Mouse (Mus musculus): ENCODE data around the gene Defa25. TPM values are rescaled to one million over a fixed set of nuclear protein-coding genes. Genes with fewer than 3 reads are reported as not detected.
"Not testable (repeated sequence)": the region's sequence is repeated elsewhere in the genome, so short reads cannot be mapped to it uniquely, and the experiment has no call there.

Gene Defa25
- polyA plus RNA-seq (2014; fragmentation: Nextera tagmentation; extraction: Ambion mirVana): not detected in 2 replicates

- H3K9me3 ChIP-seq (ENCODE audit: control insufficient read depth, low read length); DNase-seq (ENCODE audit: low spot score); H3K4me1 ChIP-seq (ENCODE audit: control insufficient read depth, insufficient read depth, low read length); H3K4me3 ChIP-seq (ENCODE audit: low read depth, low read length); H3K36me3 ChIP-seq (ENCODE audit: control insufficient read depth, insufficient read depth, low read length); H3K27ac ChIP-seq (ENCODE audit: low read depth, low read length); H3K4me2 ChIP-seq (ENCODE audit: low read depth); H3K9ac ChIP-seq (ENCODE audit: low read length); ATAC-seq (ENCODE audit: insufficient read depth, low FRiP score, low TSS enrichment); H3K27me3 ChIP-seq (ENCODE audit: control insufficient read depth, insufficient read depth, low read length): not testable (repeated sequence)
Observed at GRCm38 (mm10) chr8:21084142-21084541, at the start of gene Defa25. Defa25 (plus strand) TSS chr8:21084442.

GRCm38 (mm10) chr8:21054747-21055146, 29.5 kb upstream of the Defa25 start, which contains the start of gene Defa23:
Defa23 (plus strand) TSS chr8:21055047.
- not testable (repeated sequence) for H3K4me2 ChIP-seq (ENCODE audit: low read depth); H3K4me3 ChIP-seq (ENCODE audit: low read depth, low read length); H3K9me3 ChIP-seq (ENCODE audit: control insufficient read depth, low read length); H3K9ac ChIP-seq (ENCODE audit: low read length); DNase-seq (ENCODE audit: low spot score); H3K36me3 ChIP-seq (ENCODE audit: control insufficient read depth, insufficient read depth, low read length); H3K27me3 ChIP-seq (ENCODE audit: control insufficient read depth, insufficient read depth, low read length); ATAC-seq (ENCODE audit: insufficient read depth, low FRiP score, low TSS enrichment); H3K4me1 ChIP-seq (ENCODE audit: control insufficient read depth, insufficient read depth, low read length); H3K27ac ChIP-seq (ENCODE audit: low read depth, low read length)
- no CpG with 5 or more reads among the region's 1 CpGs for WGBS

- H3K4me2 ChIP-seq (ENCODE audit: low read depth); H3K36me3 ChIP-seq (ENCODE audit: control insufficient read depth, insufficient read depth, low read length); H3K27ac ChIP-seq (ENCODE audit: low read depth, low read length); H3K4me3 ChIP-seq (ENCODE audit: low read depth, low read length); H3K27me3 ChIP-seq (ENCODE audit: control insufficient read depth, insufficient read depth, low read length); ATAC-seq (ENCODE audit: insufficient read depth, low FRiP score, low TSS enrichment); DNase-seq (ENCODE audit: low spot score); H3K9me3 ChIP-seq (ENCODE audit: control insufficient read depth, low read length); H3K4me1 ChIP-seq (ENCODE audit: control insufficient read depth, insufficient read depth, low read length); H3K9ac ChIP-seq (ENCODE audit: low read length): not testable (repeated sequence)
- WGBS: 68% methylated on average over 1 of the region's 1 CpGs
Observed at GRCm38 (mm10) chr8:21064738-21065137, 19.5 kb upstream of the Defa25 start, which contains the start of gene Defa35. Defa35 (plus strand) TSS chr8:21065038.

- no peak for ATAC-seq (ENCODE audit: insufficient read depth, low FRiP score, low TSS enrichment)
- Histone ChIP-seq H3K4me3 (ENCODE audit: low read depth, low read length) (no peak overlapping the region), H3K9me3 (ENCODE audit: control insufficient read depth, low read length) (no peaks in the 10 kb centered on the region), H3K4me2 (ENCODE audit: low read depth) (no peak overlapping the region), H3K4me1 (ENCODE audit: control insufficient read depth, insufficient read depth, low read length) (no peaks in the 10 kb centered on the region), H3K27me3 (ENCODE audit: control insufficient read depth, insufficient read depth, low read length) (no peaks in the 10 kb centered on the region), H3K36me3 (ENCODE audit: control insufficient read depth, insufficient read depth, low read length) (no peaks in the 10 kb centered on the region), H3K9ac (ENCODE audit: low read length) (no peak overlapping the region), H3K27ac (ENCODE audit: low read depth, low read length) (no peak overlapping the region)
- no peak for DNase-seq (ENCODE audit: low spot score)
- WGBS: 37% methylated on average over 4 of the region's 4 CpGs
Observed at GRCm38 (mm10) chr8:21093106-21093505, 8.9 kb downstream of the Defa25 start.

GRCm38 (mm10) chr8:21095950-21096349, 11.7 kb downstream of the Defa25 start, which contains the start of gene Gm14851:
Gm14851 (minus strand) TSS chr8:21096050.
- DNase-seq (ENCODE audit: low spot score); H3K36me3 ChIP-seq (ENCODE audit: control insufficient read depth, insufficient read depth, low read length); H3K9me3 ChIP-seq (ENCODE audit: control insufficient read depth, low read length); H3K9ac ChIP-seq (ENCODE audit: low read length); H3K27me3 ChIP-seq (ENCODE audit: control insufficient read depth, insufficient read depth, low read length); H3K4me1 ChIP-seq (ENCODE audit: control insufficient read depth, insufficient read depth, low read length); H3K4me3 ChIP-seq (ENCODE audit: low read depth, low read length); H3K27ac ChIP-seq (ENCODE audit: low read depth, low read length); ATAC-seq (ENCODE audit: insufficient read depth, low FRiP score, low TSS enrichment); H3K4me2 ChIP-seq (ENCODE audit: low read depth): not testable (repeated sequence)
- no CpG with 5 or more reads among the region's 2 CpGs for WGBS

- H3K4me3 ChIP-seq (ENCODE audit: low read depth, low read length); ATAC-seq (ENCODE audit: insufficient read depth, low FRiP score, low TSS enrichment); H3K36me3 ChIP-seq (ENCODE audit: control insufficient read depth, insufficient read depth, low read length); H3K27ac ChIP-seq (ENCODE audit: low read depth, low read length); H3K27me3 ChIP-seq (ENCODE audit: control insufficient read depth, insufficient read depth, low read length); H3K4me2 ChIP-seq (ENCODE audit: low read depth); DNase-seq (ENCODE audit: low spot score); H3K9me3 ChIP-seq (ENCODE audit: control insufficient read depth, low read length); H3K4me1 ChIP-seq (ENCODE audit: control insufficient read depth, insufficient read depth, low read length); H3K9ac ChIP-seq (ENCODE audit: low read length): not testable (repeated sequence)
- WGBS: 53% methylated on average over 3 of the region's 3 CpGs
Observed at GRCm38 (mm10) chr8:21134342-21134741, 50.1 kb downstream of the Defa25 start, which contains the start of gene Defa30. Defa30 (plus strand) TSS chr8:21134642.

Other genes with a start within 250 kb of the Defa25 start
- gene Defb33, start 191.8 kb upstream of the Defa25 start, polyA plus RNA-seq (2014; fragmentation: Nextera tagmentation; extraction: Ambion mirVana): not detected in 2 replicates
- gene Gm15056, start 181.8 kb upstream of the Defa25 start, polyA plus RNA-seq (2014; fragmentation: Nextera tagmentation; extraction: Ambion mirVana): not detected in 2 replicates
- not detected in 2 replicates for gene Gm6040, start 162.4 kb upstream of the Defa25 start, polyA plus RNA-seq (2014; fragmentation: Nextera tagmentation; extraction: Ambion mirVana)
- gene AY761185, start 139.7 kb upstream of the Defa25 start, polyA plus RNA-seq (2014; fragmentation: Nextera tagmentation; extraction: Ambion mirVana): not detected in 2 replicates
- gene Defa21, start 58.9 kb upstream of the Defa25 start, polyA plus RNA-seq (2014; fragmentation: Nextera tagmentation; extraction: Ambion mirVana): not detected in 2 replicates
- gene Defa23, start 29.4 kb upstream of the Defa25 start, polyA plus RNA-seq (2014; fragmentation: Nextera tagmentation; extraction: Ambion mirVana): not detected in 2 replicates
- gene Defa35, start 19.4 kb upstream of the Defa25 start, polyA plus RNA-seq (2014; fragmentation: Nextera tagmentation; extraction: Ambion mirVana): not detected in 2 replicates
- not detected in 2 replicates for gene Gm14851, start 11.6 kb downstream of the Defa25 start, polyA plus RNA-seq (2014; fragmentation: Nextera tagmentation; extraction: Ambion mirVana)
- not detected in 2 replicates for gene Defa30, start 50.2 kb downstream of the Defa25 start, polyA plus RNA-seq (2014; fragmentation: Nextera tagmentation; extraction: Ambion mirVana)
- not detected in 2 replicates for gene Defa22, start 77.8 kb downstream of the Defa25 start, polyA plus RNA-seq (2014; fragmentation: Nextera tagmentation; extraction: Ambion mirVana)
- gene Defa31, start 107.2 kb downstream of the Defa25 start, polyA plus RNA-seq (2014; fragmentation: Nextera tagmentation; extraction: Ambion mirVana): not detected in 2 replicates
- gene Gm15293, start 117.1 kb downstream of the Defa25 start, polyA plus RNA-seq (2014; fragmentation: Nextera tagmentation; extraction: Ambion mirVana): not detected in 2 replicates
- not detected in 2 replicates for gene Gm15292, start 165.3 kb downstream of the Defa25 start, polyA plus RNA-seq (2014; fragmentation: Nextera tagmentation; extraction: Ambion mirVana)
- not detected in 2 replicates for gene Defa27, start 231.1 kb downstream of the Defa25 start, polyA plus RNA-seq (2014; fragmentation: Nextera tagmentation; extraction: Ambion mirVana)
- not detected in 2 replicates for gene Defa29, start 242.6 kb downstream of the Defa25 start, polyA plus RNA-seq (2014; fragmentation: Nextera tagmentation; extraction: Ambion mirVana)